Mouse (Mus musculus) heart, postnatal 36 days (tissue): ENCODE results near the gene Rnh1. TPM values are rescaled to one million over a fixed set of nuclear protein-coding genes. Genes with fewer than 3 reads are reported as not detected.

ENCODE experiments used
- DNase-seq, 2 experiments: peaks; one replicate each; pipeline ENCODE4 v3.0.0; 2021 to 2022
- intact Hi-C: fragments of 180-260 bp; cut with DNase I; formaldehyde crosslinking; loops from one replicate; pipeline ENCODE4 v1.15.1; 2025
- total RNA-seq, 2 experiments: library from RNA; stranded (reverse); gene quantifications; 2 replicates each; pipeline ENCODE4 v1.2.3; 2021

Rnh1 gene
- total RNA-seq, 2 experiments from 2014 or later, result 66.8 to 67.8 TPM

DNA sequence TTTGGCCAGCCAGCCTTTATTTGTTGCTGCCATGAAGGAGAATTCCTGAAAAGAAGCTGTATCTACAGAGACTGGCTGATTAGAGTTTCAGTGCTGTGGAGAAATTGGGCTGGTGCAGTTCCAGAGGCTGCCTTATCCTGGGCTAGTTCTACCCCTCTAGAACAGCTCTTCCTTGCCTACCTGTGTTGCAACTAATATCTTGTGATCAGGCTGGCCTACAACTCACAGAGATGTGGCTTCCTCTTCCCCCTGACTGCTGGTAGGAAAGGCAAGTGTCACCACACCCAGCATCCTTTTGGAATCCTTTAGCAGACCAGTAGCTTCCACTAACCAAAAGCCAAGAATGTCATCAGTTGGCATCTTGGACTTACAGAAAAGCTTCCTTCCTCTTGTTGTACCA lies 2.8 kb downstream of the Rnh1 start:
- intact Hi-C loops, result loop anchor here (2.0 to 5.0 kb wide), 3 partner anchors 37 to 323 kb away; partner anchors contain the start of genes Gm45717, Ifitm2, Odf3 and Scgb1c1
- no peak for DNase-seq

- no peak for DNase-seq
- intact Hi-C loops, result loop anchor here (2.0 kb wide), 1 partner anchor 36 kb away; no protein-coding TSS in a partner anchor
Measured at GRCm38 (mm10) chr7:141169300-141169699, 3.4 kb downstream of the Rnh1 start.

- intact Hi-C loops, result loop anchor here (2.0 kb wide), 1 partner anchor 36 kb away; no protein-coding TSS in a partner anchor
- peak; percentile 62 to 74 for DNase-seq
Measured at GRCm38 (mm10) chr7:141168518-141168953, 4.1 kb downstream of the Rnh1 start.

DNA sequence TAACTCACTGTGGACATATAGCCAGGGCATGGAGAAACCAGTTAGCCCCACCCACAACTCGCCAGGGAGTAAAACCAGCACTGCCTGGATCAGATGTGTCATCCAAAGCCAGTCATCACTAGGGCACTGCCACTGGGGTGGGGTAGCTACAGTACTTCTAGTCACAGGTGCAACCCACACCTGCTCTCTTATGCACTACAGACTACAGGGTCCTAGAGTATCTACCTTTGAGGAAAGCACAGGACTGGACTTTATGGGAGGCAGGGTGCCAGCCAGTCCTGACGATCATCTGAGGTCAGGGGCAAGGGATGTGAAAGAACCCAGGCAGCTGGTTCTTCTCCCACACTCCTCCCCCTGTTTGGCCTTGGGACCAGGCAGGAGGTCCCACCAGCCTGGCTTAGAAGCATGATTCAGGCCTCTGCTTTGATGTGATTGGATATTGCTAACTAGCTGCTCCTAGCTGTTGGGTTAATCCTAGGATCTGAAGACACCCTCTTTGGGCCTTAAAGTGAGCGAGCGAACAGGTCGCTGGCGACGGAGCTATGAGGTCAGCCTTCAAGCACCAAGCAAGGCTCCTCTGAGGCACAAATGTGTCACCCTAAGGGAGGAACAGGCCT lies 4.6 kb downstream of the Rnh1 start:
- DNase-seq, result peak; percentile 32 to 37
- intact Hi-C loops, result loop anchor here (2.0 kb wide), 1 partner anchor 35 kb away; no protein-coding TSS in a partner anchor

DNA sequence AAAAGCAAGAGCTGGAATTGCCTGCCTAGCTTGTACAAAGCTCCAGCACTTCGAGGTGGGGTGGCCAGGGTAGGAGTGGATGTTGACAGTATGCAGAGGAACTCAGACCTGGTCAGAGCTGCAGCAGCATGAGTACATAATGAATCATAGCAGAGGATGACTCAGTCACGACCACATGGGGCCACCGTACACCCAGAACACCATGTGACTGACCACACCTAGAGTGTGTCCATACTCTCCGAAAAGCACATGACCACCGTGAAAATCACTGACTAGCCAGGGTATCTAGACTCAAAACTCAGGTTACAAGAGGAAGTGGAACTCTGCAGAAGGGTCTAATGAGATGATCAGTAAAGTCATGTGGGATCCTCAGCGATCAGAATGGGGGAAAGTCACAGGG lies 7.8 kb downstream of the Rnh1 start:
- DNase-seq, result no peak

DNA sequence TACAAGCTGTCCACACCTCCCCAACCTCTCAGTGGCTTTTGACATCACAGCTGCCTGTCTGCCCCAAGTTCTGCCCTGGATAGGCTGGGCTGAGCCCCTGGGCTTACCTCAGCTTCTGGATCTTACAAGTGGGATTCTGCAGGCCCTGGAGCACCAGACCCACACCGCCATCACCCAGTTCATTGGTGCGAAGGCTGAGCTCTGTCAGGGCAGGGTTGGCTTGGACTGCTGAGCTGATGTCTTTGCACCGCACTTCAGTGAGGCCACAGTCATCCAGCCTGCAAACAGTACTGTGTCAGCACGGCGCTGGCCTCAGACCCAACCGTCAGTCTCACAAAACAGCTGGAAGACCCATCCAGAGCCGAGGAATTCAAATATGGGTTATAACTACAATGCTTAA lies 8.3 kb downstream of the Rnh1 start:
- DNase-seq, result no peak
- intact Hi-C loops, result no loop called here

More for the DNA sequence above, 7.8 kb downstream of the Rnh1 start:
- intact Hi-C loops, result no loop called here

GRCm38 (mm10) chr7:141155362-141155761 lies 17.3 kb downstream of the Rnh1 start:
- no peak for DNase-seq
- intact Hi-C loops, result no loop called here

DNA sequence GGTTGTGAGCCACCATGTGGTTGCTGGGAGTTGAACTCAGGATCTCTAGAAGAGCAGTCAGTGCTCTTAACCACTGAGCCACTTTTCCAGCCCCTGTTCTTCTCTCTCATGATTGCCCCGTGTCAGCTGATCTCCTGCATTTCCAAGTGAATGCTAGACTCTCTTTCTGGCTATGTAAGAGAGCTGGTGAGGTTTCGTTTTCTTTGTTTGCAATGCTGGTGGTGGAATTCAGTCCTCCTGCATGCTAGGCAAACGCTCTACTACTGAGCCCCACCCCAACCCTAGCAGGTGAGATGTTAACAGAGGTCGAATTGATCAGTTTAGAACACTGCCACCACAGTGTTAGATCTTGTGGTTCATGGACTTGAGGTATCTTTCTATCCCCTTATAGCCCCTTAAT lies 24.0 kb downstream of the Rnh1 start:
- no peak for DNase-seq
- intact Hi-C loops, result no loop called here

- intact Hi-C loops, result no loop called here
- DNase-seq, result no peak
Measured at GRCm38 (mm10) chr7:141147044-141147443, 25.6 kb downstream of the Rnh1 start.

DNA sequence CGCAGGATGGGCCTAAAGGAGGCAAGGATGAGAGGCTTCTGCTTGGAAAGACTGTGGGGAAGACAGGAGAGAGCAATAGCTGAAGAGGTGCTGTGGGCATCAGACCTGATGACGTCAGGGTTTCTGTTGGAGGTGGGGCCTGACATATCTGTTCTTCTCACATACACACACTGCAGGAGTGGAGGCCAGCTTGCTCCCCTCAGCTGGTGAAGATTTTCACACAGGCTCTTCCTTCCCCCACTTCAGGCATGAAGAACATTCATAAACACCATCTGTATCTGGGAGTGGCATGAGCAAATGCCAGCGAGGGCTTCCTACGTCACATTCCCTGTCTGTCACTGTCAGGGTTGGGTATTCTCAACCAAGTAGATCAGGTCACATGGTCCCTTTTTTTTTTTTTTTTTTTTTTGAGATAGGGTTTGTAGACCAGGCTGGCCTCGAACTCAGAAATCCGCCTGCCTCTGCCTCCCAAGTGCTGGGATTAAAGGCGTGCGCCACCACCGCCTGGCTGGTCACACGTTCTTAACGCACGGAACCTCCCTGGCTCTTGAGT lies 26.5 kb downstream of the Rnh1 start:
- intact Hi-C loops, result no loop called here
- DNase-seq, result no peak

DNA sequence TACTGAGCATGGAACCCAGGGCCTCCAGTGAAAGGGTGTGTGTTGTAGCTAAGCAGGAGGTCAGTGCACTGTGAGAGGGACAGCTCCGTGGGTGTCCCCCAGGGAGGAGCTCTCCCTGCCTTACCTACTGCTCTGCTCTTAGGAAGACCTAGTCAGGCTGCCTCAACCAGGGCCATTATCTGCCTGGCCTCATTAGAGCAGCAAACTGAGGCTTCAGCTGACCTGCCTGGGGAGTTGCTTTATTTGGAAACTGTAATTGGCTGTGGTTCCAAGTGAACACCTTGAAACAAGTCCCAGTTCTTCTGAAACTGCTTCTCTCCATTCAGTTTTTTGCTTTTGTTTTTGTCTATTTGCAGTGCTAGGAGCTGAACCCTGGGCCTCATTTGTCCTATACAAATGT lies 27.3 kb downstream of the Rnh1 start:
- intact Hi-C loops, result no loop called here
- DNase-seq, result no peak

DNA sequence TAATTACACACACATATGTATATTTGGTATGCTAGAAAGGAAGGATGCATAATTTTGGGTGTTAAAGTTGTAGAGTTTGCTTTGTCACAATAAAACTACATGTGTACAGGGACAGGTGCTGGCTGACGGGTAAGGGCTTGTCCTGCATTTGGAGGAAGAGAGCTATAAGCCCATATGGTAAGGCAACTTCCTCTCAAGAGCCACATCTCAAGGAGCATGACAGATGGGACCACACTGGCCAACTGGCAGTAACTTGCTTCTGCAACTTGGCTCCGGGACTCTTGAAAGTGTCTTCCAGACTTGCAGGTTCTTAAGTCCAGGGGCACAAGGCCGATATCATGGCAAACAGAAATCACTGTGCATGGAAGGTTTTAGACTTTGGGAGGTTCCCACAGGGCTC lies 28.0 kb downstream of the Rnh1 start:
- intact Hi-C loops, result no loop called here
- DNase-seq, result no peak

DNA sequence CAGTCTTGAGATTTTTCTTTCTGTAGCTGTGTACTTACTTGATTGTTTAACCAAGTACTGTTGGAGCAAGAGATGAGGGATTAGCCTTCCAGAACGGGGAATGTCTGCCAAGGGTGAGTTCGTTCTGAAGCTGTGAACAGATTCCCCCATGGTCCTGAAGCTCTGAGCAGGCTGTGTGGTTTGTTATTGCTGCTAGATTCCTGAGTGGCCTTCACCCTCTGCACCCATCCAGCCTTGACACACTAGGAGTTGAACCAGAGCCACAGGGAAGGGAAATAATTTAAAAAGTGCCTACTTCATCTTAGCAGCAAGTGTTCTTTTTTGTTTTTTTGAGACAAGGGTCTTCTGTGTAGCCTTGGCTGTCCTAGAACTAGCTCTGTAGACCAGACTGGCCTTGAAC lies 28.8 kb downstream of the Rnh1 start:
- intact Hi-C loops, result no loop called here

GRCm38 (mm10) chr7:141143112-141143511 lies 29.5 kb downstream of the Rnh1 start:
- DNase-seq, result peak in 1 of 2 experiments; percentile 30
- intact Hi-C loops, result no loop called here

More for the DNA sequence above, 28.8 kb downstream of the Rnh1 start:
- no peak for DNase-seq

GRCm38 (mm10) chr7:141141326-141141725 lies 31.3 kb downstream of the Rnh1 start:
- no peak for DNase-seq
- intact Hi-C loops, result no loop called here

GRCm38 (mm10) chr7:141131904-141132755 lies 40.5 kb downstream of the Rnh1 start:
- intact Hi-C loops, result loop anchor here (2.0 to 5.0 kb wide), 2 partner anchors 37 to 40 kb away; no protein-coding TSS in a partner anchor
- no peak for DNase-seq

DNA sequence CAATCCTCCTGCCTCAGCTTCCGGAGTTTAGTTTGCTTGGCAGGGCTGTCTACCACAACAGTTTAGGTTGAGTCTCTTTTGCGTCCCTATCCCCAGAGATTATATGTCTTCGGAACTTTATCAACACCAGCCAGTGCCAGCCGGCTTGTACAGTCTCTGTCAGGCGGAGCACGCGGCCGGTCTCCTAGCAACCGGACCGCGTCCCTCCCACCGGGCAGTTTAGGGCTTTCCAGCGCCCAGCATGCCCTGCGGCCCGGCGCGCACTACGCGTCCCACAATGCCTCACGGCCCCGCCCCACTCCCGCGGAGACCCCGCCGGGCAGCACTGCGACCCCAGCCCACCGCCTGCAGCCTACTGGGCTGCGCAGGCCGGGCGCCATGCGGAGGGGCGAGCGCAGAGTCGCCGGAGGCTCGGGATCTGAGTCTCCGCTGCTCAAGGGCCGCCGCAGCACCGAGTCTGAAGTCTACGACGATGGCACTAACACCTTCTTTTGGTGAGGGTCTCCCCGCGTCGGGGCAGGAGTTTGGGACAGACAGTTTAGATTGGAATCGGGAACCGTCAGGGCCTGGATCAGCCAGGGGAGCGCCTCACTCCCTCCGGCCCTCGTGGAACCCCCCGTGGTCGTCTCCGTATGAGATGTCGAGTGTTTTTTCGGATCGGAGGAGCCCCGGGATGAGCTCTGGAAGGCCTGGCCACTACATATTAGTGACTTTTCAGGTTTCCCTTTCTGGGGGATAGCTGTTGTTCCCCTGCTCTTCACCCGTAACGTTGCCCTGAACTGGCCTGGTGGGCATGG lies 41.4 kb downstream of the Rnh1 start:
- DNase-seq, result peak; percentile 86

DNA sequence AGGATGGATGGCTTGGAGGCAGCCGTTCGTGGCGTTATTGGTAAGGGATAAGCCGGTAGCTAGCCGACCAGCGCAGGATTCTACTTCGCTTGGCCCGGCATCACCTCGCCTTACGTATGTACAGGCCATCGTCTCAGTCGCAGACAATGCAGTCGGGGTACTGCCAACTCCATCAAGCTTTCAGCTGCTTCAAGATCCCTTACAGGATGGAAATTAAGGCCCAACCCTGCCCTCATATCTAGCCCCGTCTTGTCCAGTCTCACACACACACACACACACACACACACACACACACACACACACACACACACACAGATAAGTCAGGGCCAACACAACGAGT lies 49.2 kb downstream of the Rnh1 start:
- DNase-seq, result no peak
- intact Hi-C loops, result no loop called here

More for the DNA sequence above, 41.4 kb downstream of the Rnh1 start:
- intact Hi-C loops, result loop anchor here (5.0 kb wide), 1 partner anchor 39 kb away; no protein-coding TSS in a partner anchor

- intact Hi-C loops, result no loop called here
- DNase-seq, result peak; percentile 92 to 93
Measured at GRCm38 (mm10) chr7:141122689-141123516, 49.8 kb downstream of the Rnh1 start.

- DNase-seq, result peak; percentile 36 to 52
- intact Hi-C loops, result no loop called here
Measured at GRCm38 (mm10) chr7:141122245-141122644, 50.4 kb downstream of the Rnh1 start, which contains the start of gene Ptdss2. Gene Ptdss2 (plus strand): TSS chr7:141122382.
